Mouse (Mus musculus): ENCODE measurements around the gene Nop53. TPM values are rescaled to one million over a fixed set of nuclear protein-coding genes. Genes with fewer than 3 reads are reported as not detected.

The Nop53 gene
- polyA plus RNA-seq (2012; rRNA removed) = 58.0 and 68.6 TPM in 2 replicates

GRCm38 (mm10) chr7:15945721-15946536 lies at the start of gene Nop53:
Gene Nop53 (minus strand): TSS chr7:15946074.

GRCm38 (mm10) chr7:15967312-15967711 lies 21.4 kb upstream of the Nop53 start, which contains the start of gene Ehd2:
Gene Ehd2 (minus strand): TSS chr7:15967567.

GRCm38 (mm10) chr7:15922220-15922773 lies 23.6 kb downstream of the Nop53 start, which contains the start of gene Selenow:
Gene Selenow (minus strand): TSS chr7:15922402.

Other genes with a start within 250 kb of the Nop53 start
- gene Obox5, start 195.9 kb downstream of the Nop53 start, polyA plus RNA-seq (2012; rRNA removed) = not detected in 2 replicates
- gene Obox6, start 106.4 kb downstream of the Nop53 start, polyA plus RNA-seq (2012; rRNA removed) = not detected in 2 replicates
- not detected in 2 replicates for gene Crx, start 66.1 kb downstream of the Nop53 start, polyA plus RNA-seq (2012; rRNA removed)
- gene Crxos, start 63.5 kb downstream of the Nop53 start, polyA plus RNA-seq (2012; rRNA removed) = not detected in 2 replicates
- 125 and 142 TPM in 2 replicates for gene Selenow, start 23.7 kb downstream of the Nop53 start, polyA plus RNA-seq (2012; rRNA removed)
- 2.7 and 3.3 TPM in 2 replicates for gene Ehd2, start 21.5 kb upstream of the Nop53 start, polyA plus RNA-seq (2012; rRNA removed)
- 1.3 and 1.5 TPM in 2 replicates for gene Bicra, start 101.8 kb upstream of the Nop53 start, polyA plus RNA-seq (2012; rRNA removed)
- gene Zfp541, start 115.7 kb upstream of the Nop53 start, polyA plus RNA-seq (2012; rRNA removed) = 0.02 TPM in 2 replicates
- 90.9 and 104 TPM in 2 replicates for gene Napa, start 152.4 kb upstream of the Nop53 start, polyA plus RNA-seq (2012; rRNA removed)
- gene Kptn, start 173.8 kb upstream of the Nop53 start, polyA plus RNA-seq (2012; rRNA removed) = 7.6 and 8.8 TPM in 2 replicates
- gene Slc8a2, start 183.8 kb upstream of the Nop53 start, polyA plus RNA-seq (2012; rRNA removed) = 0.01 and 0.05 TPM in 2 replicates
- gene Meis3, start 229.0 kb upstream of the Nop53 start, polyA plus RNA-seq (2012; rRNA removed) = 2.1 and 2.2 TPM in 2 replicates